Mouse (Mus musculus): ENCODE measurements around the gene Rnase4.

Rnase4 gene

DNA sequence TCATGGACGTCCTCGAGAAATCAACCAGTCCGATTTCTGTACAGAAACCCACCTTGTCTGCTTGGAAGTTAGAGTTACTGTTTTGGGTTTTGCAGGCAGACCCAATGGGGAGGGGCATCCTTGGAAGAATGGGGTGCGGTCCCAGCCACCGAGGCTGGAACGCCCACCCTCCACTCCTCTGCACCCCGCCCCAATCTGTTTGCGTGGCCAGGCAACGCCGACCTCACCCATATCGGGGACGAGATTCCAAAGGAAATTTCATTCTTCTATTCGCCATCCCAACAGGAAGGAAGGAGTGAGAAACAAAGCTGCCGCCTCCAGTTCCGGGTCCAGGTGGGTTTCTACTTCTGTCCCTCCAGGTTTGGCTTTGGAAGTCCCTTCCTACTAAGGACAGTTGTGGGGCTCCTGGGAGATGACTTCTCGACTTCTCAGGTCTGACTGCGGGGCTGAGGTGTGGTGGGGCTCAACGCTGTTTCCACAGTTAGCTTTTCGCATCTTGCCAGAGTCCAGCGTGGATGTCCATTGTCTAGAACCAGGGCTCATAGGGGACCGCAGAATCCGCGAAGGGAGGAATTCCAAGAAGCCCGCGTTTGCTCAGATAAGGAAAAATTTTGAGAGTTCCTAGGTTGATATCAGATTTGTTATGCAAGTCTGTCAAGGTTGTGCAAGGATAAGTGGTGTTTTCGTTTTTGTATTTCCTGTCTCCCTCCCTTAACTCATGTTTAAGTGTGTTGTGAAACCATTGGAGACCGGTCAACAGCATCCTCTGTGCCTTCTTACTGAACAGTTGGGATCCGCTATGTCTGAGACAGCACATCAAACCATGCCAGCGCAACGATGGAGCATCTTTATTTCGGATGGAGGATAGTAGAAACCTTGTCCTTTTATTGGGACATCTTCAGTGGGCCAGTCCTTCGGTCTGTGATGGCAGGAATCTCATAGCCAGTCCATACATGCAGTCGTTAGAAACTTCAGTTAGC is at the start of gene Rnase4, which contains the start of gene Ang:
TSS of gene Rnase4 (plus strand) at position 157 of the 980 bp plus-strand sequence.
TSS of gene Ang (plus strand) at position 230 of the 980 bp plus-strand sequence.
- no peak for DNase-seq (ENCODE audit: low spot score)

DNA sequence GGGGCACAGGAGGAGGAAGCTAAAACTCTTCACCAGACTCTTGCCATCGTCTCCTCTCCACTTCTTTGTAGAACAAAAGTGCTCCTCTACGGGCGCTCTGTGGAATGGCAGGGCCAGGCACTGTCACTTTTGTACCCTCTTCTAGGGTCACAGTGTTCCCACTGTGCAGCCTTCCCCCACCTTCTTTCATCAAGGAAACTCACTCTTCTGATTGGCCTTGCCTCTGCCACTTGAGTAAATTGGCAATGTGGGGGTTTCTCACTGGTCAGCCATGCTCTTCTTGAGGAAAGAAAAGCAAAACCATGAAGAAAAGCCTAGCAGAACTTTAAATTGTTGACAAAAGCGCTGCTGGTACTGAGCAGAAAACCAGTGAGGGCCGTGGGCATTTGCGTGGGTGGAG is 49.1 kb upstream of the Rnase4 start, which contains the start of gene Rnase9:
TSS of gene Rnase9 (minus strand) at position 101 of the 400 bp plus-strand sequence.
- no peak for DNase-seq (ENCODE audit: low spot score)

GRCm38 (mm10) chr14:51047846-51048245 is 43.0 kb upstream of the Rnase4 start:
- no peak for DNase-seq (ENCODE audit: low spot score)

- no peak for DNase-seq (ENCODE audit: low spot score)
Observed at GRCm38 (mm10) chr14:51050063-51050462, 40.8 kb upstream of the Rnase4 start, which contains the start of gene Rnase11. Gene Rnase11 (minus strand): TSS chr14:51050163.

DNA sequence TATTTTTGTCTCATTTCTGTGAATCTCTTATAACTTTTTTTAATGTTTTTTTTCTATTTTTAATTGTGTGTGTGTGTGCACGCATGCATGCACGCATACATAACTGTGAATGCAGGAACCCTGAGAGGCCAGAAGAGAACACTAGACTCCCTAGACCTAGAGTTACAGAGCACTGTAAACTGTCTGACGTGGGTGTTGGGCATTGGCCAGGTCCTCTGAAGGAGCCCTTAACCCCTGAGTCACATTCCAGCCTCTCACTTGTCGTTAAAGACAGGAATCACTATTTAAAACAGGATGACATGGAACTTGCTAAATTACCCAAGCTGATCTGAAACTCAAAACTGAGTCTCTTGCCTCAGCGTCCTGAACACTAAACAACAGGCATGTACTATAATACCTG is 38.9 kb upstream of the Rnase4 start:
- no peak for DNase-seq (ENCODE audit: low spot score)

DNA sequence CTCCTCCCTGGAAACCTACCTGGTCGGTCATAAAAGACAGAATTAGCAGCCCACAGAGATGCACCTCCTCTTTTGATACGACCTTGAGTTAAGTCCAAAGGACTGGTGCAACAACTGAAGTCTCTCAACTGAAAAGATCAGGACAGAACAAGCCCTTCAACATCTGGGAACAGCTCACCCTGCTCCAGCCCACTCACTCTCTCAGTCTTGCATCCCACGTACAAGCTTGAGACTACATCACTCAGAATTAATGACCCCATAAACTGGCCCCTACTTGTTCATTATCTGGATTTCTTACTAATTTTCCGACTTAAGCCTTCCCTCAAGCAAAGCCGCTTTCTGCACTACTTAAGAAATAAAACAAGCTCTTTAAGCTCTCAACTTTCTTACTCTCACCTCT is 37.7 kb upstream of the Rnase4 start:
- no peak for DNase-seq (ENCODE audit: low spot score)

GRCm38 (mm10) chr14:51054243-51055237 is 36.3 kb upstream of the Rnase4 start:
- DNase-seq (ENCODE audit: low spot score) = no peak

DNA sequence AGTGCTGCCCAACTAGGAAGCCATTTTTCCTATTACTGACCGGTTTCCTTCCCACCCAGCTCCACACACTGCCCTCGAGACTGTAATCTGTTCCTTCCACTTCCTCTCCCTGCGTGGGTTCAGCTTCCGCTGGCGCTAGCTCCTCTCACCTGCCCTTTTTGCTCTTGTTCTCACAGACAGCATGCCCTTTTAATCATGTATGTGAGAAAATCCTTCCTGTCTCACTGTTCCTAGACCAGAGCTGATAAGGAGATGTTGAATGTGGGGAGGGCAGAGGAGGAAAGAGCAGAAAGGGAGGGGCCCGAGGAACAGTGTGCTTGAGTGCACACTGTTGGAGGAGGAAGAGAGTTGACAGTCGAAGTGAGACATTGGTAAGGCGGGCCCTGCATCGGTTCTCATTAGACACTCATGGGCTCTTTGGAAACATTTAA is 33.5 kb upstream of the Rnase4 start, which contains the start of gene Rnase12:
TSS of gene Rnase12 (minus strand) at position 261 of the 431 bp plus-strand sequence.
- DNase-seq (ENCODE audit: low spot score) = no peak

DNA sequence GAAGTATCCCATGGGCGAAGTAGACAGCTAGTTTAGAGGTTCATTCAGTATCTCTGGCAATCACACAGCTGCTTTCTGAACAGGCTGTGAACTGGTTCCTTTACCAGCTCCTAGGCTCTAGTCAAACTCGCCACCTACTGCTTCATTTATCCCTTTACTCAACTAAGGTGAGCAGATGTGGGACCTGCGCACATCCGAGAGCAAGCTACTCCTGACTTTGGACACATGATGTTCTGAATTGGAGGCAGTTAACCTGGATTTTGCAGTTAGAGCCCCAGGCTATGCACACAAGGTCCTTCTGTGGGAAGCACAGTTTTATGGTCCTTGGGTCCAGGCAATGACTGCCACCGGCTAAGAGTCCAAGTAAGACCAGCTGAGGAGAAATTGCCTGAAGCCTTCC is 30.1 kb upstream of the Rnase4 start:
- no peak for DNase-seq (ENCODE audit: low spot score)

DNA sequence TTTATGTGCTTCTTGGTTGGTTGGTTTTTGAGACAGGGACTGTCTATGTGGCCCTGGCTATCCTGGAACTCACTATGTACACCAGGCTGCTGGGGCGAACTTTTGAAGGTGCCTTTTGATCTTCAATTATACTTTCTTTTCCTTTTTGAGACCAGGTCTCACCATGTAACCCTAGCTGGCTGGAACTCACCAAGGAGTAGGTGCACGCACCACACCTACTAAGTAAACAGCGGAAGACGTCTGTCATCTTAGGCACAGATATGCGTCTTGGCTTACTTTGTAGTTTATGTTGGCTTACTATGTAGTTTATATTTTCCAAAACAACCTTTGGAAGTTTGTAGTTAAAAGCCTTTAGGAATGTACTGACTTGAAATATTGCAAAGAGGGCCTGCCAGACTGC is 21.9 kb upstream of the Rnase4 start:
- DNase-seq (ENCODE audit: low spot score) = no peak

- DNase-seq (ENCODE audit: low spot score) = no peak
Observed at GRCm38 (mm10) chr14:51069617-51070016, 21.3 kb upstream of the Rnase4 start.

- no peak for DNase-seq (ENCODE audit: low spot score)
Observed at GRCm38 (mm10) chr14:51074335-51074734, 16.5 kb upstream of the Rnase4 start, which contains the start of gene Olfr750. Gene Olfr750 (minus strand): TSS chr14:51074435.

- no peak for DNase-seq (ENCODE audit: low spot score)
Observed at GRCm38 (mm10) chr14:51079180-51079579, 11.7 kb upstream of the Rnase4 start.

GRCm38 (mm10) chr14:51081035-51081434 is 9.8 kb upstream of the Rnase4 start:
- DNase-seq (ENCODE audit: low spot score) = no peak

DNA sequence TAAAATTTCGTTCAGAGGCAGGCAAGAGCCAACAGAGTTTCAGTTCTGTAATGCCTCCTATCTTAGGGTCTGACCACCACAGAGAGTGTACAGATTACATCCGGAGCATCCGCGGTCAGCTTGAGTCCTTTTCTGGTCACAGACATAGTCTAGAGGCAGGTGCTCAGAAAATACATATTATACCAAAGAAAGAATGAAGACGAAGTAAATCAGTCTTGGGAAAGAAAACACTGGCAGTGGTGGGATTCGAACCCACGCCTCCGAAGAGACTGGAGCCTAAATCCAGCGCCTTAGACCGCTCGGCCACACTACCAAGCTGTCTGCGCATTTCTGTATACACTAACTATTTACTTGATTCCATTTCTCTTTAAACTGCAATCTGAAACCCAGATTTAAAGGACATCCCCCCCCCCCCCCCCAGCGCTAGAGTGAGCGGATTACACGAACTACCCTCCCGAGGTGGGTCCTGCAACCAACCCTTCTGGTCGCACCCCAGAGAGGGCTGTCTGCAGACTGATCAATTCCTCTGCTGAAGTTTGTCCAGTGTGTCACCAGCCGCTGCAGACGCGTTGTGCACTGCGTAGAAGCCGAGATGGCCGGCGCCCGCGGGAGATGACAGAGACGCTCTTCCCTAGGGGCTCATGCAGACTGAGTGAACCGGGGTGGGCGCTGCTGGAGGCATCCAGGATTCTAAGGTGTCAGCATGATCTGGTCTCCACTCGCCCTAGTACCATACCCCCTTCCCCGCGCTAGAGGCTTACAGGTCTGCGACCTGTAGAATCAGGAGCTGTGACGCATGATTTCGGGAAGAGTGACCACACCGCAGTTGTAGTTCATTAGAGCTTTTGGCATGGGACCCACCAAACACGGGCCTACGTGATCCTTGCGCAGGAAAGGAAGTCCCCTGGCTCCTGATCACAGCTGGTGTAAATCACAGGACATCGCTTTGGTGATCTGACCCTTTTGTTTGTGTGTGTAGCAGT is 8.0 kb upstream of the Rnase4 start:
- no peak for DNase-seq (ENCODE audit: low spot score)

DNA sequence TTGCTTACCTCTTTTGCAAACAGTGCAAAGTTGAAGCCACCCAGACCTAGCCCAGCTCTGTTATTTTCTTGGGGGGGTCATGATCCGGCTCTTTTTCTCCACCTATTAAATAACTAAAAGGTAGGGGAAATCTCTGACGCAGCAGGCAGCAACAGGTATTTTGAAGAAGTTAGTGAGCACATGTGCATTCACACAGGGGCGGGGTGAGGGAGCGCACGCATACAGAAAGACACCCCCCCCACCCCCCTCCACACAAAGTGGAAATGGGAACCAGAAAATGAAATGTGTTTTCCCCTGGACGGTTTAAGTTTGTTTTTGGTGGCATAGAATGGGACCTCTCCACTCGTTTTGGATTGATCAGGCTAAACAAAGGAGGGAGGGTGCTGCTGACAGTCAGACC is 7.1 kb upstream of the Rnase4 start:
- DNase-seq (ENCODE audit: low spot score) = no peak

DNA sequence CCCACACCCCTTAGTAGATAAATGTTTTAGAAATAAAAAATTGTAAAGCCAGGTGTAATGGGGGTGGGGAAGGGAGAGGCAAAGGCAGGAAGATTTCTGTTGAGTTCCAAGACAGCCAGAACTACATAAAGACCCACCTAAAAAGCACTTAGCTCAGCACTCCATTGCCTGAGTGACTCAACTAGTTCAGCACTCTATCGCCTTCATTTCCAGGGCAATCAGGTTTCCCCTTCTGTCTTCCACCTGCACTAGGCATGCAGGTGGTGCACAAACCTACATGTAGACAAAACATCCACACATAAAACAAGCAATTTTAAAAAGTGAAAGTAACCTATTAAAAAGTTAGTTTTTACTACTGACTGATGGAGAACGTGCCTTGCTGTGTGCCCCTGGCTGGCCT is 5.8 kb upstream of the Rnase4 start:
- DNase-seq (ENCODE audit: low spot score) = no peak

- no peak for DNase-seq (ENCODE audit: low spot score)
Observed at GRCm38 (mm10) chr14:51085911-51086310, 5.0 kb upstream of the Rnase4 start.

DNA sequence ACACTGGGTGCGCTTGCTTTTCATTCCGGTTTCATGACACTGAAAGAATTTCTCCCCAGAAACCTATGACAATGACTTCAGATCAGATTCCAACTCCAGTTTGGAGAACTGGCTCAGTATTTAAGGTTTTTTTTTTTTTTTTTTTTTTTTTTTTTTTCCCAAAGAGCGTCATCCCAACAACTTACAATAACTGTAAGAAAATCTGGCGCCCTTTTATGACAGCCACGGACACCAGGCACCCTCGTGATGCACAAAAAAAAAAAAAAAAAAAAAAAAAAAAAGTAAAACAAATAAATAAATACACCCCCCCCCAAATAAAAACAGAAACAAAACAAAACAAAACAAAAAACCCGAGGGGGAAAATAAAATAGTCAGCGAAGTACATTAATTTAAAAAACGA is 3.1 kb upstream of the Rnase4 start:
- DNase-seq (ENCODE audit: low spot score) = no peak

- peak; percentile 85 for DNase-seq (ENCODE audit: low spot score)
Observed at GRCm38 (mm10) chr14:51088166-51088969, 2.5 kb upstream of the Rnase4 start.

All from layer of hippocampus, adult 9-10 months (tissue).